Mouse (Mus musculus) myocyte (in vitro differentiated cells): ENCODE data around the gene Xbp1.
"Not testable (repeated sequence)": the region's sequence is repeated elsewhere in the genome, so short reads cannot be mapped to it uniquely, and the experiment has no call there.

ENCODE experiments used
- CEBPB ChIP-seq: IDR thresholded peaks from 2 replicates; pipeline ENCODE4 v1.6.1; 2011; ENCODE audit warnings: mild to moderate bottlenecking, moderate library complexity; ENCODE audit not compliant: poor library complexity, insufficient read depth, severe bottlenecking
- MAX ChIP-seq: IDR thresholded peaks from one replicate; pipeline ENCODE4 v1.6.1; 2011; ENCODE audit warnings: low read depth, mild to moderate bottlenecking, control low read depth
- MYOG ChIP-seq, 3 experiments: IDR thresholded peaks; one replicate each; pipeline ENCODE4 v1.6.1; 2011; ENCODE audit warnings: control low read depth in 2 of 3, low read depth in 2 of 3, mild to moderate bottlenecking in 2 of 3; ENCODE audit not compliant: insufficient read length in 2 of 3, control insufficient read depth in 1 of 3, insufficient read depth in 1 of 3
- POLR2A ChIP-seq: IDR thresholded peaks from one replicate; pipeline ENCODE4 v1.6.1; 2011; ENCODE audit warnings: low read depth, mild to moderate bottlenecking, control low read depth, moderate library complexity; ENCODE audit not compliant: insufficient read length
- POLR2AphosphoS2 ChIP-seq: IDR thresholded peaks from one replicate; pipeline ENCODE4 v1.6.1; 2011; ENCODE audit warnings: low read depth, control low read depth; ENCODE audit not compliant: insufficient read length
- REST ChIP-seq: IDR thresholded peaks from one replicate; pipeline ENCODE4 v1.6.1; 2011; ENCODE audit warnings: mild to moderate bottlenecking, control low read depth, moderate library complexity; ENCODE audit not compliant: insufficient read depth, insufficient read length
- USF1 ChIP-seq: IDR thresholded peaks from one replicate; pipeline ENCODE4 v1.6.1; 2011; ENCODE audit warnings: low read depth, mild to moderate bottlenecking, control low read depth, moderate library complexity

DNA sequence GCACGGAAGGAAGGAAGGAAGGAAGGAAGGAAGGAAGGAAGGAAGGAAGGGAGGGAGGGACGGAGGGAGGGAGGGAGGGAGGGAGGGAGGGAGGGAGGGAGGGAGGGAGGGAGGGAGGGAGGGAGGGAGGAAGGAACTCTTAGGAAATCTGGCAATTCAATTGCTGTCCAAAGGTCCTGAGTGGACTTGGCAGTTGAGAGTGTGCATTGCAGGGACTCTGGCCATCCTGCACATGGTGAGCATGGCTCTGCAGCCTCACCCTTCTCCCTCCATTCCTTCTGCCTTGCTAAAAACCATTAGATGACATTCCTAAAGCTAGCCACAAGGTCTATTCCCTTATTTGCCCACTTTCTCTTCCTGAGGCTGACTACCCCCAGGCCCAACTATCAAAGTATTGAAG is 9.8 kb upstream of the Xbp1 start:
- not testable (repeated sequence) for TF ChIP-seq POLR2A; CEBPB; USF1; MAX; MYOG (IDR thresholded peaks at IDR 0.05; ENCODE audit: control insufficient read depth in 1 of 3, insufficient read depth in 1 of 3, insufficient read length in 2 of 3, low read depth in 2 of 3); POLR2AphosphoS2; REST
